ENCODE assay signal across 26 mouse cellular contexts in the genomic region with DNA sequence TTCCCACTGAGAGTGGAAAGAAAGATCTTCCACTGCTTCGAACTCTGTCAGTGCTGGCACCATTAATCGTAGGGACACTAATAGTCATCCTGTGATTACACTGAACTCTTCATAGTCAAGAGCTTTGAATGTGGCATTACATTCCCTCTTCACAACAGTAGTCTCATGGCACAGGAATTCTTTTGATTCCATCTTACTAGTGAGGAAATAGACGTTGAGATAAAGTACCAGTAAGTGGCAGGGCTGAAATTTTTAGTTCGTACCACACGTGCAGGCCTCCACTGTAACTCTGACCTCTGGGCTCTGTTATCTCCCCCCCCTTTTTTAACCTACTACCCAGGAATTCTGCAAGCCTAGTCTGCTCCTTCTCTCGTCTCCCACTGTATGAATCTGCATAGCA. TPM values are rescaled to one million over a fixed set of nuclear protein-coding genes. Genes with fewer than 3 reads are reported as not detected.
A peak's percentile ranks its signal among the peaks of the same experiment; 100 is the strongest.
DNase-seq lines count a peak whose midpoint lies in the region; ATAC-seq and TF ChIP-seq lines count a peak whose summit lies in the region.
"Had no signal": no experiment of that assay in that cellular context is flagged by ENCODE, and none has a peak within 500 bp of the region (broad histone marks: within the 10 kb centered on the region; RNA-seq: fewer than 3 reads in every experiment).

No protein-coding gene starts in this region.

- no peak overlapping the region for H3K4me2 ChIP-seq in lung, embryonic 15.5 days
- no peak overlapping the region for H3K4me2 ChIP-seq in lung, postnatal 0 days (replicated peaks; ENCODE audit: low read depth, low read length)
- H3K4me2 ChIP-seq: embryonic facial prominence, embryonic 12.5 days; forebrain, embryonic 13.5 days; forebrain, embryonic 15.5 days had no signal

- ATAC-seq in lung, embryonic 15.5 days (ENCODE audit: borderline replicate concordance, extremely low read depth, low FRiP score, low TSS enrichment) = no peak
- peak; percentile 77 for ATAC-seq in lung, postnatal 0 days
- ATAC-seq: activated CD4-positive, CD25-positive, alpha-beta regulatory T cell, adult 4 months; CD4-positive, CD25-positive, alpha-beta regulatory T cell, adult 4 months; forebrain, embryonic 13.5 days; forebrain, embryonic 15.5 days; Patski had no signal

- 43% methylated on average over 6 of the region's 6 CpGs for WGBS in lung, embryonic 15.5 days
- WGBS in lung, postnatal 0 days = 44% methylated on average over 6 of the region's 6 CpGs

- peak; percentile 50 for TF ChIP-seq EP300 in lung, postnatal 0 days (IDR thresholded peaks at IDR 0.05)

- no peaks in the 10 kb centered on the region for H3K9me3 ChIP-seq in lung, embryonic 15.5 days
- H3K9me3 ChIP-seq in lung, postnatal 0 days (ENCODE audit: low read length) = no peaks in the 10 kb centered on the region
- H3K9me3 ChIP-seq: embryonic facial prominence, embryonic 10.5 days; embryonic facial prominence, embryonic 12.5 days; forebrain, embryonic 13.5 days; forebrain, embryonic 15.5 days; G1E had no signal

- no peak overlapping the region for H3K9ac ChIP-seq in lung, embryonic 15.5 days
- H3K9ac ChIP-seq in lung, postnatal 0 days (replicated peaks; ENCODE audit: low read depth) = no peak overlapping the region
- H3K9ac ChIP-seq: embryonic facial prominence, embryonic 12.5 days; forebrain, embryonic 13.5 days; forebrain, embryonic 15.5 days had no signal

- H3K36me3 ChIP-seq in lung, embryonic 15.5 days = no peaks in the 10 kb centered on the region
- no peaks in the 10 kb centered on the region for H3K36me3 ChIP-seq in lung, postnatal 0 days (ENCODE audit: insufficient read depth, low read length)
- H3K36me3 ChIP-seq: embryonic facial prominence, embryonic 10.5 days; embryonic facial prominence, embryonic 12.5 days; forebrain, embryonic 15.5 days; G1E had no signal

- H3K27me3 ChIP-seq in lung, embryonic 15.5 days = no peaks in the 10 kb centered on the region
- H3K27me3 ChIP-seq in lung, postnatal 0 days (replicated peaks; ENCODE audit: insufficient read depth, low read length) = no peaks in the 10 kb centered on the region
- H3K27me3 ChIP-seq: CH12.LX; embryonic facial prominence, embryonic 12.5 days; forebrain, embryonic 13.5 days; forebrain, embryonic 15.5 days had no signal

- no peak overlapping the region for H3K4me3 ChIP-seq in lung, embryonic 15.5 days
- H3K4me3 ChIP-seq in lung, postnatal 0 days (ENCODE audit: low read depth, low read length) = no peak overlapping the region
- H3K4me3 ChIP-seq: embryonic facial prominence, embryonic 10.5 days; embryonic facial prominence, embryonic 12.5 days; forebrain, embryonic 13.5 days; forebrain, embryonic 15.5 days had no signal

- 0 out of 2 replicates have a peak overlapping the region, but pooled peaks have one; percentile 24 for H3K27ac ChIP-seq in lung, embryonic 15.5 days
- 0 out of 2 replicates have a peak overlapping the region, but pooled peaks have one; percentile 26 for H3K27ac ChIP-seq in lung, postnatal 0 days (ENCODE audit: low read length)
- H3K27ac ChIP-seq: embryonic facial prominence, embryonic 10.5 days; embryonic facial prominence, embryonic 12.5 days; forebrain, embryonic 13.5 days; forebrain, embryonic 15.5 days had no signal

- DNase-seq in embryo, embryonic 9.5 days (ENCODE audit: extremely low spot score) = peak; percentile 0
- DNase-seq in embryo, embryonic 11 days = no peak
- no peak for DNase-seq in lung, postnatal 4 days
- peak; percentile 39 for DNase-seq in lung, postnatal 0 days (ENCODE audit: low spot score)
- DNase-seq in lung, postnatal 14 days = no peak
- DNase-seq in yolk sac, embryonic 10.5 days (ENCODE audit: low spot score) = peak; percentile 6
- DNase-seq: adrenal gland, adult 8-10 months; adrenal gland, postnatal 14 days; adrenal gland, postnatal 36 days; B cell, adult 2 months; cerebellum, adult 11-12 months; cerebellum, adult 2 months; cerebellum, adult 9-10 months; cerebellum, postnatal 10 days; cerebellum, postnatal 25 days had no signal

- no peaks in the 10 kb centered on the region for H3K4me1 ChIP-seq in lung, embryonic 15.5 days
- H3K4me1 ChIP-seq in lung, postnatal 0 days (ENCODE audit: insufficient read depth, low read depth, low read length) = no peaks in the 10 kb centered on the region
- H3K4me1 ChIP-seq: embryonic facial prominence, embryonic 10.5 days; embryonic facial prominence, embryonic 12.5 days; forebrain, embryonic 13.5 days; forebrain, embryonic 15.5 days had no signal

- TF ChIP-seq CTCF in lung, postnatal 0 days (IDR thresholded peaks at IDR 0.05) = no peak

RNA-seq across cellular contexts. Expression of a gene that starts 20.4 kb away (rescaled TPM):
- 0.17 TPM in 1 of 2 replicates, not detected in the other for polyA plus RNA-seq in lung, embryonic 15.5 days (2015; fragmentation: Nextera tagmentation; extraction: Ambion mirVana)
- polyA plus RNA-seq in lung, postnatal 0 days (2015; fragmentation: Nextera tagmentation; extraction: Ambion mirVana) = not detected in 2 replicates
- polyA plus RNA-seq: forebrain, embryonic 11.5 days; forebrain, embryonic 13.5 days; G1E; Patski had no signal

RNA-seq across cellular contexts. Expression of a gene that starts 54.9 kb away (rescaled TPM):
- 21.0 and 21.4 TPM in 2 replicates for polyA plus RNA-seq in lung, embryonic 15.5 days (2015; fragmentation: Nextera tagmentation; extraction: Ambion mirVana)
- polyA plus RNA-seq in lung, postnatal 0 days (2015; fragmentation: Nextera tagmentation; extraction: Ambion mirVana) = 14.0 and 15.3 TPM in 2 replicates

Comparison
In these comparisons a context has a peak if more than half of its experiments do, and no peak if none do; other contexts are left out.
1. DNase-seq: peak in embryo, embryonic 9.5 days (single experiment), lung, postnatal 0 days (single experiment) and yolk sac, embryonic 10.5 days (single experiment); none in embryo, embryonic 11 days (single experiment), lung, postnatal 4 days (0 of 2) and lung, postnatal 14 days (single experiment).